Mouse (Mus musculus): ENCODE results near the gene Gm10521. TPM values are rescaled to one million over a fixed set of nuclear protein-coding genes. Genes with fewer than 3 reads are reported as not detected.
"Not testable (repeated sequence)": the region's sequence is repeated elsewhere in the genome, so short reads cannot be mapped to it uniquely, and the experiment has no call there.

Gene Gm10521
- polyA plus RNA-seq (2012; ENCODE audit: insufficient read depth, low replicate concordance) = 0.36 TPM in 1 of 2 replicates, not detected in the other

GRCm38 (mm10) chr1:171895364-171895763, at the start of gene Gm10521:
Gene Gm10521, plus strand, starts transcription at chr1:171895664.
- not testable (repeated sequence) for H3K4me3 ChIP-seq (replicated peaks); H3K4me1 ChIP-seq; H3K27me3 ChIP-seq (replicated peaks)
- peaks cover 38% of the 10 kb centered on the region for H3K36me3 ChIP-seq (replicated peaks; ENCODE audit: low read length)
- H3K9me3 ChIP-seq = peaks cover 19% of the 10 kb centered on the region

- TF ChIP-seq GATA1 (IDR thresholded peaks at IDR 0.05; ENCODE audit: borderline replicate concordance, low read length) (no peak; the same call in 2 of the 3 replicates), FLI1 (IDR thresholded peaks at IDR 0.05; ENCODE audit: low read length) (no peak)
- Histone ChIP-seq H3K4me1 (peaks cover 95% of the 10 kb centered on the region), H3K9me3 (no peaks in the 10 kb centered on the region), H3K36me3 (replicated peaks; ENCODE audit: low read length) (peaks cover 84% of the 10 kb centered on the region), H3K4me3 (replicated peaks) (peak overlapping the region; percentile 53), H3K27me3 (replicated peaks) (no peaks in the 10 kb centered on the region)
Measured at GRCm38 (mm10) chr1:171848201-171848600, 47.3 kb upstream of the Gm10521 start.

- TF ChIP-seq GATA1 (IDR thresholded peaks at IDR 0.05; ENCODE audit: borderline replicate concordance, low read length) = no peak
- TF ChIP-seq FLI1 (IDR thresholded peaks at IDR 0.05; ENCODE audit: low read length) = no peak
- no peaks in the 10 kb centered on the region for H3K27me3 ChIP-seq (replicated peaks)
- no peak overlapping the region for H3K4me3 ChIP-seq (replicated peaks)
- H3K36me3 ChIP-seq (replicated peaks; ENCODE audit: low read length) = peaks cover 87% of the 10 kb centered on the region
- H3K9me3 ChIP-seq = no peaks in the 10 kb centered on the region
- peaks cover 97% of the 10 kb centered on the region for H3K4me1 ChIP-seq
Measured at GRCm38 (mm10) chr1:171848757-171849156, 46.7 kb upstream of the Gm10521 start.

GRCm38 (mm10) chr1:171849454-171849853, 46.0 kb upstream of the Gm10521 start:
- TF ChIP-seq FLI1 (IDR thresholded peaks at IDR 0.05; ENCODE audit: low read length) (no peak), GATA1 (IDR thresholded peaks at IDR 0.05; ENCODE audit: borderline replicate concordance, low read length) (no peak)
- Histone ChIP-seq H3K27me3 (replicated peaks) (no peaks in the 10 kb centered on the region), H3K9me3 (no peaks in the 10 kb centered on the region), H3K4me1 (peaks cover 92% of the 10 kb centered on the region), H3K36me3 (replicated peaks; ENCODE audit: low read length) (peaks cover 86% of the 10 kb centered on the region), H3K4me3 (replicated peaks) (peak overlapping the region; percentile 55)

- Histone ChIP-seq H3K36me3 (replicated peaks; ENCODE audit: low read length) (peaks cover 59% of the 10 kb centered on the region), H3K4me1 (peaks cover 4% of the 10 kb centered on the region; the same call in 1 of the 2 replicates)
- no peak for TF ChIP-seq GATA1 (IDR thresholded peaks at IDR 0.05; ENCODE audit: borderline replicate concordance, low read length)
- no peak for TF ChIP-seq FLI1 (IDR thresholded peaks at IDR 0.05; ENCODE audit: low read length)
Measured at GRCm38 (mm10) chr1:171865467-171865866, 30.0 kb upstream of the Gm10521 start.

GRCm38 (mm10) chr1:171886989-171887388, 8.5 kb upstream of the Gm10521 start:
- Histone ChIP-seq H3K4me3 (replicated peaks) (peak overlapping the region; percentile 60), H3K36me3 (replicated peaks; ENCODE audit: low read length) (peaks cover 65% of the 10 kb centered on the region), H3K4me1 (peaks cover 28% of the 10 kb centered on the region), H3K9me3 (peaks cover 4% of the 10 kb centered on the region; the same call in 1 of the 2 replicates), H3K27me3 (replicated peaks) (no peaks in the 10 kb centered on the region)
- TF ChIP-seq FLI1 (IDR thresholded peaks at IDR 0.05; ENCODE audit: low read length) (no peak), GATA1 (IDR thresholded peaks at IDR 0.05; ENCODE audit: borderline replicate concordance, low read length) (no peak)

More at GRCm38 (mm10) chr1:171865467-171865866, 30.0 kb upstream of the Gm10521 start:
- no peaks in the 10 kb centered on the region for H3K27me3 ChIP-seq (replicated peaks)
- H3K4me3 ChIP-seq (replicated peaks) = no peak overlapping the region
- H3K9me3 ChIP-seq = peaks cover 4% of the 10 kb centered on the region; the same call in 1 of the 2 replicates

- H3K4me1 ChIP-seq = no peaks in the 10 kb centered on the region
- peaks cover 34% of the 10 kb centered on the region for H3K36me3 ChIP-seq (replicated peaks; ENCODE audit: low read length)
- TF ChIP-seq GATA1 (IDR thresholded peaks at IDR 0.05; ENCODE audit: borderline replicate concordance, low read length) (no peak), FLI1 (IDR thresholded peaks at IDR 0.05; ENCODE audit: low read length) (no peak)
Measured at GRCm38 (mm10) chr1:171904011-171904410, 8.5 kb downstream of the Gm10521 start.

GRCm38 (mm10) chr1:171915638-171916458, 20.4 kb downstream of the Gm10521 start:
- TF ChIP-seq FLI1 (IDR thresholded peaks at IDR 0.05; ENCODE audit: low read length) (no peak), GATA1 (IDR thresholded peaks at IDR 0.05; ENCODE audit: borderline replicate concordance, low read length) (no peak)
- Histone ChIP-seq H3K27me3 (replicated peaks) (peaks cover 3% of the 10 kb centered on the region), H3K9me3 (peaks cover 23% of the 10 kb centered on the region), H3K36me3 (replicated peaks; ENCODE audit: low read length) (no peaks in the 10 kb centered on the region), H3K4me3 (replicated peaks) (no peak overlapping the region), H3K4me1 (peaks cover 5% of the 10 kb centered on the region)

More at GRCm38 (mm10) chr1:171904011-171904410, 8.5 kb downstream of the Gm10521 start:
- Histone ChIP-seq H3K4me3 (replicated peaks) (no peak overlapping the region), H3K9me3 (peaks cover 23% of the 10 kb centered on the region), H3K27me3 (replicated peaks) (no peaks in the 10 kb centered on the region)

GRCm38 (mm10) chr1:171917305-171918039, 22.0 kb downstream of the Gm10521 start, which contains the start of gene Slamf6:
Gene Slamf6, plus strand, starts transcription at chr1:171917515.
- H3K4me3 ChIP-seq (replicated peaks) = no peak within 1 kb of the TSS
- no peaks in the 10 kb centered on the region for H3K36me3 ChIP-seq (replicated peaks; ENCODE audit: low read length)
- peaks cover 3% of the 10 kb centered on the region for H3K27me3 ChIP-seq (replicated peaks)
- TF ChIP-seq GATA1 (IDR thresholded peaks at IDR 0.05; ENCODE audit: borderline replicate concordance, low read length) (no peak), FLI1 (IDR thresholded peaks at IDR 0.05; ENCODE audit: low read length) (no peak)
- H3K9me3 ChIP-seq = peaks cover 11% of the 10 kb centered on the region; the same call in 1 of the 2 replicates
- H3K4me1 ChIP-seq = peaks cover 11% of the 10 kb centered on the region

Data from megakaryocyte, embryonic 14.5 days (primary cell).